Mouse (Mus musculus) left cerebral cortex, postnatal 25 days (tissue): Measurements from ENCODE around the gene Gm8922. TPM values are rescaled to one million over a fixed set of nuclear protein-coding genes. Genes with fewer than 3 reads are reported as not detected.
"Not testable (repeated sequence)": the region's sequence is repeated elsewhere in the genome, so short reads cannot be mapped to it uniquely, and the experiment has no call there.

Experiments used
- DNase-seq, 2 experiments: peaks; one replicate each; pipeline ENCODE4 v3.0.0; 2022; ENCODE audit warnings: low spot score in 2 of 2, mixed read lengths in 1 of 2
- intact Hi-C: fragments of 180-260 bp; cut with DNase I; formaldehyde crosslinking; loops from one replicate; pipeline ENCODE4 v1.15.1; 2025
- total RNA-seq, 2 experiments: library from RNA; stranded (reverse); gene quantifications; 2 replicates each; pipeline ENCODE4 v1.2.3; 2021

The Gm8922 gene
- total RNA-seq, result not detected

DNA sequence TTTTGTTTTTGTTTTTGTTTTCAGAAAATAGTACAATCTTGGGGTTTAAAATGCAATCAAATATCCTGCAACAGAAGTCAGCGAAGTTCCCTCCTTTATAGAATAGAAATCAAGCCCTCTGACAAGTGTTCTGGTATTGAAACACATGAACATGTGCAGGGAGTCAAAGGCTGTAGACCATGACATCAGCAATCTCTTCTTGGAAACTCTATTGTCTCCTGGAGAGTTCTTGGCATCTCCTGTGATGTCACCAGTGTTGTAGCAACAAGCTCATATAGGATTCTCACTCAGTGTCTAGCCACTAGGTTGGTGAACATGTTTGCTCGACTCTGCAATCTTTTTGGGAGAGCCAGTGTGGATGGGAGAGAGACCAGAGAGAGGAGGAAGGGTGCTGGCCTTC, at the start of gene Gm8922:
Gene Gm8922 (plus strand): TSS at position 301 of the 400 bp plus-strand sequence.
- intact Hi-C loops, result not testable (repeated sequence)

More for the DNA sequence above, at the start of gene Gm8922:
- not testable (repeated sequence) for DNase-seq

Other genes with a start within 250 kb of the Gm8922 start
- not detected for gene Gm8906, start 179.3 kb upstream of the Gm8922 start, total RNA-seq
- gene Gm6460, start 87.0 kb upstream of the Gm8922 start, total RNA-seq, result not detected
- gene Gm8926, start 88.6 kb downstream of the Gm8922 start, total RNA-seq, result not detected
- not detected for gene Gm6465, start 163.6 kb downstream of the Gm8922 start, total RNA-seq
- gene 4933402N22Rik, start 236.1 kb downstream of the Gm8922 start, total RNA-seq, result not detected